Mouse (Mus musculus) cerebellum, adult 2 months (tissue): Measurements from ENCODE around the gene Galnt2. TPM values are rescaled to one million over a fixed set of nuclear protein-coding genes. Genes with fewer than 3 reads are reported as not detected.

Source experiments
- DNase-seq, 2 experiments: peaks; one replicate each; pipeline ENCODE4 v3.0.0; 2021
- H3K27ac ChIP-seq: fragments of 200-500 bp; 2 replicates; pipeline ENCODE4 v1.5.1; 2012; ENCODE audit warnings: low read length, control low read depth, inconsistent platforms; ENCODE audit not compliant: insufficient read depth
- H3K27me3 ChIP-seq: fragments of 200-500 bp; 2 replicates; pipeline ENCODE4 v1.6.1; 2012; ENCODE audit warnings: inconsistent platforms, mild to moderate bottlenecking, low read length, moderate library complexity; ENCODE audit not compliant: control insufficient read depth, insufficient read depth
- H3K4me1 ChIP-seq: fragments of 200-500 bp; 2 replicates; pipeline ENCODE4 v1.6.1; 2011; ENCODE audit warnings: low read length; ENCODE audit not compliant: control insufficient read depth, insufficient read depth
- H3K4me3 ChIP-seq: fragments of 200-500 bp; replicated peaks from 2 replicates; pipeline ENCODE3; 2011; ENCODE audit warnings: mild to moderate bottlenecking, low read depth, low read length, control low read depth; ENCODE audit not compliant: insufficient read depth
- CTCF ChIP-seq: fragments of 200-500 bp; IDR thresholded peaks from 2 replicates; pipeline ENCODE4 v1.5.1; 2011; ENCODE audit warnings: low read depth, mild to moderate bottlenecking, control low read depth, low read length, moderate library complexity, borderline replicate concordance; ENCODE audit not compliant: insufficient read depth
- POLR2A ChIP-seq: fragments of 200-500 bp; IDR thresholded peaks from 2 replicates; pipeline ENCODE4 v1.6.1; 2011; ENCODE audit warnings: low read length, control low read depth, borderline replicate concordance; ENCODE audit not compliant: insufficient read depth
- WGBS: fragments of 180-500 bp; shearing (Covaris S2); methylation state at CpG from one replicate; pipeline ENCODE4 v1.1.7; 2018; 5-methylcytosine and 5-hydroxymethylcytosine counted together
- polyA plus RNA-seq: library from polyadenylated mRNA; depleted of rRNA; stranded (reverse); fragments of >200 nt; gene quantifications from 2 replicates; pipeline ENCODE4 v1.2.3, GENCODE M21; 2012; rRNA removed

The Galnt2 gene
- polyA plus RNA-seq, 1 experiment: 23.8 TPM

GRCm38 (mm10) chr8:124392271-124393012 is 161.3 kb downstream of the Galnt2 start:
- DNase-seq: no peak
- TF ChIP-seq POLR2A: no peak
- no peak for TF ChIP-seq CTCF
- Histone ChIP-seq H3K27ac (no peak overlapping the region), H3K27me3 (no peaks in the 10 kb centered on the region), H3K4me1 (peaks cover 47% of the 10 kb centered on the region), H3K4me3 (no peak overlapping the region)
- WGBS: 70% methylated on average over 10 of the region's 10 CpGs

- no peak overlapping the region for H3K27ac ChIP-seq
- no peak for DNase-seq
- H3K4me3 ChIP-seq: no peak overlapping the region
- no peak for TF ChIP-seq POLR2A
- TF ChIP-seq CTCF: no peak
- 82% methylated on average over 5 of the region's 5 CpGs for WGBS
- peaks cover 47% of the 10 kb centered on the region for H3K4me1 ChIP-seq
- H3K27me3 ChIP-seq: no peaks in the 10 kb centered on the region
These were observed 161.8 kb downstream of the Galnt2 start for GRCm38 (mm10) chr8:124393013-124393412.

GRCm38 (mm10) chr8:124393927-124394326 is 162.7 kb downstream of the Galnt2 start:
- peak; percentile 51 for TF ChIP-seq CTCF
- no peak for TF ChIP-seq POLR2A
- Histone ChIP-seq H3K27me3 (no peaks in the 10 kb centered on the region), H3K4me3 (no peak overlapping the region), H3K4me1 (peaks cover 55% of the 10 kb centered on the region), H3K27ac (no peak overlapping the region)
- DNase-seq: no peak
- 78% methylated on average over 4 of the region's 4 CpGs for WGBS

GRCm38 (mm10) chr8:124394951-124395350 is 163.8 kb downstream of the Galnt2 start:
- Histone ChIP-seq H3K27ac (no peak overlapping the region), H3K27me3 (no peaks in the 10 kb centered on the region), H3K4me3 (no peak overlapping the region), H3K4me1 (peaks cover 59% of the 10 kb centered on the region)
- 49% methylated on average over 7 of the region's 7 CpGs for WGBS
- DNase-seq: no peak
- TF ChIP-seq POLR2A (no peak), CTCF (no peak)

Other genes with a start within 250 kb of the Galnt2 start
- gene Abcb10, start 248.3 kb upstream of the Galnt2 start, polyA plus RNA-seq: 21.0 and 22.0 TPM in 2 replicates
- gene Taf5l, start 210.0 kb upstream of the Galnt2 start, polyA plus RNA-seq: 18.9 TPM in 2 replicates
- 6.9 and 7.3 TPM in 2 replicates for gene Urb2, start 209.9 kb upstream of the Galnt2 start, polyA plus RNA-seq
- 142 and 155 TPM in 2 replicates for gene Pgbd5, start 208.3 kb downstream of the Galnt2 start, polyA plus RNA-seq